Mouse (Mus musculus) liver, embryonic 16.5 days (tissue): Measurements from ENCODE around the gene Patj. TPM values are rescaled to one million over a fixed set of nuclear protein-coding genes. Genes with fewer than 3 reads are reported as not detected.
"Not testable (repeated sequence)": the region's sequence is repeated elsewhere in the genome, so short reads cannot be mapped to it uniquely, and the experiment has no call there.

ENCODE experiments used
- ATAC-seq: fragments of 200-750 bp; cut with Nextera tagmentation; 2 replicates; pipeline ENCODE4 v1.8.0; 2017; ENCODE audit warnings: low read depth, mild to moderate bottlenecking, moderate number of reproducible peaks, moderate library complexity
- H3K27ac ChIP-seq: fragments of 300-500 bp; sonication (generic); 2 replicates; pipeline ENCODE4 v1.5.1; 2014; ENCODE audit warnings: mild to moderate bottlenecking, low read length
- H3K27me3 ChIP-seq: fragments of 300-500 bp; sonication (generic); 2 replicates; pipeline ENCODE4 v1.6.1; 2014; ENCODE audit warnings: low read depth, low read length, mixed read lengths; ENCODE audit not compliant: control insufficient read depth, insufficient read depth
- H3K36me3 ChIP-seq: fragments of 300-500 bp; sonication (generic); 2 replicates; pipeline ENCODE4 v1.6.1; 2014; ENCODE audit warnings: mild to moderate bottlenecking; ENCODE audit not compliant: control insufficient read depth, insufficient read depth
- H3K4me1 ChIP-seq: fragments of 300-500 bp; sonication (generic); 2 replicates; pipeline ENCODE4 v1.6.1; 2014; ENCODE audit warnings: low read depth, low read length, mixed read lengths; ENCODE audit not compliant: control insufficient read depth
- H3K4me2 ChIP-seq: fragments of 300-500 bp; sonication (generic); 2 replicates; pipeline ENCODE4 v1.6.1; 2014; ENCODE audit warnings: low read depth, low read length, mixed read lengths
- H3K4me3 ChIP-seq: fragments of 300-500 bp; sonication (generic); 2 replicates; pipeline ENCODE4 v1.5.1; 2014; ENCODE audit warnings: low read depth, mild to moderate bottlenecking, low read length
- H3K9ac ChIP-seq: fragments of 300-500 bp; sonication (generic); 2 replicates; pipeline ENCODE4 v1.6.1; 2014; ENCODE audit warnings: low read depth, low read length
- H3K9me3 ChIP-seq: fragments of 300-500 bp; sonication (generic); replicated peaks from 2 replicates; pipeline ENCODE4 v1.6.1; 2016; ENCODE audit warnings: low read length; ENCODE audit not compliant: control insufficient read depth
- WGBS: fragments of 180-500 bp; shearing (Covaris S2); extraction: QIAGEN DNeasy Blood & Tissue Kit; methylation state at CpG from one replicate; pipeline ENCODE4 v1.1.7; 2014; ENCODE audit not compliant: insufficient replicate concordance; 5-methylcytosine and 5-hydroxymethylcytosine counted together
- polyA plus RNA-seq: library from polyadenylated mRNA; unstranded; fragments of >200 nt; fragmentation: Nextera tagmentation; extraction: Ambion mirVana; gene quantifications from 2 replicates; pipeline ENCODE4 v1.2.1, GENCODE M21; 2015

The Patj gene
- polyA plus RNA-seq, 1 experiment from 2014 or later: 3.3 TPM

DNA sequence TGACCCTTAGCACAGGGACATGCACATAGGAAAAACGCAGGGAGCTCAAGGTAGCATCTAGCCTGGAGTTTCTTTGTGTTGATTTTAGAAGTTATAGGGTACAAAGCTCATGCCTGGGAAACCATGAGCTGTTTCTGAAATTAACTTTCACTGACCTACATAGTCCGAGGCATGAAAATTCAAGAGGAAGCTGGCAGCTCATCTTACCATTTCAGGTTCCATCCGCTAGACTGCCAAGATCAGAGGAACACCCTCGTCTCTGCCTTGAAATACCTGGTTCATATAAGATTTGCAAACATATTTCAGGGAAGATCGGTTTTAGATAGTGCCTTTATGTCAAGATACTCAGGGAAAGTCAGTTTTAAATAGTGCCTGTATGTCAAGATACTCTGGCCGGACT is 232.7 kb downstream of the Patj start:
- Histone ChIP-seq H3K27ac (no peak overlapping the region), H3K4me2 (no peak overlapping the region), H3K4me3 (no peak overlapping the region), H3K4me1 (no peaks in the 10 kb centered on the region), H3K36me3 (no peaks in the 10 kb centered on the region), H3K9me3 (no peaks in the 10 kb centered on the region), H3K27me3 (no peaks in the 10 kb centered on the region), H3K9ac (no peak overlapping the region)
- 63% methylated on average over 6 of the region's 6 CpGs for WGBS
- peak; percentile 24; the same call in 1 of the 2 replicates for ATAC-seq

GRCm38 (mm10) chr4:98629217-98629616 is 233.6 kb downstream of the Patj start:
- not testable (repeated sequence) for H3K4me3 ChIP-seq, H3K9me3 ChIP-seq, H3K27ac ChIP-seq, H3K27me3 ChIP-seq, H3K36me3 ChIP-seq, ATAC-seq, H3K9ac ChIP-seq, H3K4me2 ChIP-seq, H3K4me1 ChIP-seq

DNA sequence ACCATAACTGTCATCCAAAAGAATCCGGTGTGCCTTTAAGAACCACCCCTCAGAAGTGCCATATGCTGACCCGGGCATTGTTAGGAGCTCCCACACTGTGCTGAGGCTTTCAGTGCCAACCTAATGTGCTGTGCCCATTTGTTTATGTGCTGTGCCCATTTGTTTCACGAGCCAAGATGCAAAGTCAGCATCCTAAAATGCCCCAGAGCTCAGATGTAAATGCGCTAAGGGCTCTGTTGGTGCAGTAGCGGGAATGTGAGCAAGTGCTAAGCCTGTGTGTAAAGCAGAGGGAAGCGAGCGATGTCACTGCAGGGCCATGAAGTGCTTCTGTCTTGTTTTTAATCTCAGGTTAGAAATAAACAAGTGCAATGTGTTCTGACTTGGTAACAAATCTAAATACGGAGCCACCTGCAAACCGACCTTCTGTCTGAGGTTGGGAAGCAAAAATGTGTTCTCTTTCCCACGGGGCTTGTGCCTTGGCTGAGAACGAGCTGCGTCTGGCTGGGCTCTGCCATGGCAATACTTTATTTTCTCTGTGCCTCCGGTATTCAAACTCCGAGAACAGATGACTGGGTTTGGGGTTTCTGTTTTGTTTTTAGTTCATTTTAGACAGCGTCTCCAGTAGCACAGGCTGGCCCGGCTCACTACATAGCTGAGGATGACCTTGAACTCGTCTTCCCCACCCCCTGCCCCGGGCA is 239.7 kb downstream of the Patj start:
- no peaks in the 10 kb centered on the region for H3K4me1 ChIP-seq
- no peak overlapping the region for H3K9ac ChIP-seq
- no peak overlapping the region for H3K4me3 ChIP-seq
- no peak overlapping the region for H3K4me2 ChIP-seq
- ATAC-seq: no peak
- no peaks in the 10 kb centered on the region for H3K9me3 ChIP-seq
- H3K27ac ChIP-seq: no peak overlapping the region
- no peaks in the 10 kb centered on the region for H3K36me3 ChIP-seq
- WGBS: 72% methylated on average over 18 of the region's 18 CpGs
- H3K27me3 ChIP-seq: no peaks in the 10 kb centered on the region

- Histone ChIP-seq H3K9me3 (no peaks in the 10 kb centered on the region), H3K9ac (no peak overlapping the region), H3K4me2 (no peak overlapping the region), H3K27ac (no peak overlapping the region), H3K4me1 (no peaks in the 10 kb centered on the region), H3K27me3 (no peaks in the 10 kb centered on the region), H3K4me3 (no peak overlapping the region), H3K36me3 (no peaks in the 10 kb centered on the region)
- no peak for ATAC-seq
- 74% methylated on average over 8 of the region's 8 CpGs for WGBS
Observed at GRCm38 (mm10) chr4:98638731-98639130, 243.1 kb downstream of the Patj start.

DNA sequence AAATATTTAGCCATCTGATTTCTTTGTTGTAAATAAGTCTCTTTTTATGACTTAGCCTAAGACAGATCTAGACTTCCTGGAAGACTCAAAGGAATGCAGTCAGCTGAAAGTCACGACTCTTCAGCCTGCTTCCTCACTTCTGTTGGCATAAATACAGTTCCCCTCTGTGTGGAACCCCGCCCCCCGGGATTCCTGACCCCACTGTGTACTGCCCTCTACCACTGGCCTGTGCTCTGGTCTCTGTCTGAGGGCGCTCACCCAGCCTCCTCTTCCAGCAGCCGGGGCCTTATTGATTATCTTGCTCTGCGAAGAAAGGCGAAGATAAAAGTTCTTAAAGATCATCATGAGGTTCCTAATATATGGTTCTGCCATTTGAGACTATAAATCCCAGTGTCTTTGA is 258.1 kb downstream of the Patj start:
- Histone ChIP-seq H3K9ac (no peak overlapping the region), H3K4me2 (no peak overlapping the region), H3K27ac (no peak overlapping the region), H3K36me3 (no peaks in the 10 kb centered on the region), H3K9me3 (no peaks in the 10 kb centered on the region), H3K4me3 (no peak overlapping the region), H3K4me1 (no peaks in the 10 kb centered on the region), H3K27me3 (no peaks in the 10 kb centered on the region)
- ATAC-seq: no peak
- 51% methylated on average over 7 of the region's 7 CpGs for WGBS

DNA sequence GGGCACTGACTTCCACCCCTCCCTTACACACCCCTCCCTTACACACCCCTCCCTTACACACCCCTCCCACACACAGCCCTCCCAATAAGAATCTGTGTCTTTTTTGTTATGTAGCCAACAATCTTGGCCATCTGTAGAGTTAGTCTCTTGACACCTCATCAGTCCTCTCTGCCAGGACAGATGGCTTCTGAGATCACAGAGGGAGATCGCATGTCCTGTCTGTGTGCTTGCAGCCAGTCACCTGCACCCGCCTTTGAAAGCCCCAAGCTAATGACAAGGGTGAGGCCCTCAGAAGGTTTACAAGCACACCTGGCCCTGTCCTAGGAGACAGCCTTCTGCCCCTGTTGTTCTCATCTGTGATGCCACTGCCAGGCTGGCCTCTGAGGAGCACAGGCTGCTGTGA is 258.8 kb downstream of the Patj start:
- no peak overlapping the region for H3K27ac ChIP-seq
- H3K36me3 ChIP-seq: no peaks in the 10 kb centered on the region
- H3K27me3 ChIP-seq: no peaks in the 10 kb centered on the region
- ATAC-seq: no peak
- WGBS: 45% methylated on average over 2 of the region's 2 CpGs
- no peaks in the 10 kb centered on the region for H3K9me3 ChIP-seq
- no peak overlapping the region for H3K9ac ChIP-seq
- H3K4me3 ChIP-seq: no peak overlapping the region
- H3K4me2 ChIP-seq: no peak overlapping the region
- H3K4me1 ChIP-seq: no peaks in the 10 kb centered on the region

- no peak for ATAC-seq
- H3K36me3 ChIP-seq: no peaks in the 10 kb centered on the region
- no peaks in the 10 kb centered on the region; the same call in 1 of the 2 replicates for H3K4me1 ChIP-seq
- H3K9me3 ChIP-seq: no peaks in the 10 kb centered on the region
- no peaks in the 10 kb centered on the region for H3K27me3 ChIP-seq
- 66% methylated on average over 1 of the region's 1 CpGs for WGBS
- H3K9ac ChIP-seq: no peak overlapping the region
- no peak overlapping the region for H3K4me3 ChIP-seq
- H3K4me2 ChIP-seq: no peak overlapping the region
- H3K27ac ChIP-seq: no peak overlapping the region
Observed at GRCm38 (mm10) chr4:98656759-98657158, 261.2 kb downstream of the Patj start.

GRCm38 (mm10) chr4:98659032-98659431 is 263.4 kb downstream of the Patj start:
- no peaks in the 10 kb centered on the region; the same call in 1 of the 2 replicates for H3K9me3 ChIP-seq
- H3K9ac ChIP-seq: no peak overlapping the region
- no peak overlapping the region for H3K27ac ChIP-seq
- no peak for ATAC-seq
- no peak overlapping the region for H3K4me3 ChIP-seq
- 52% methylated on average over 2 of the region's 2 CpGs for WGBS
- H3K27me3 ChIP-seq: no peaks in the 10 kb centered on the region
- no peak overlapping the region for H3K4me2 ChIP-seq
- H3K4me1 ChIP-seq: no peaks in the 10 kb centered on the region; the same call in 1 of the 2 replicates
- H3K36me3 ChIP-seq: no peaks in the 10 kb centered on the region

- H3K4me3 ChIP-seq: no peak overlapping the region
- H3K36me3 ChIP-seq: no peaks in the 10 kb centered on the region
- WGBS: 42% methylated on average over 2 of the region's 2 CpGs
- H3K9ac ChIP-seq: no peak overlapping the region
- no peaks in the 10 kb centered on the region for H3K27me3 ChIP-seq
- H3K4me1 ChIP-seq: no peaks in the 10 kb centered on the region; the same call in 1 of the 2 replicates
- no peak overlapping the region for H3K4me2 ChIP-seq
- ATAC-seq: peak; percentile 21; the same call in 1 of the 2 replicates
- H3K27ac ChIP-seq: no peak overlapping the region
- H3K9me3 ChIP-seq: no peaks in the 10 kb centered on the region; the same call in 1 of the 2 replicates
Observed at GRCm38 (mm10) chr4:98660534-98660933, 264.9 kb downstream of the Patj start.
